Comparison of ENCODE assay signal across 19 mouse cellular contexts in genomic region chr11:85737227-85737626, GRCm38 (mm10).
DNase-seq lines count a peak whose midpoint lies in the region; ATAC-seq and TF ChIP-seq lines count a peak whose summit lies in the region.
"Had no signal": no experiment of that assay in that cellular context is flagged by ENCODE, and none has a peak within 500 bp of the region (broad histone marks: within the 10 kb centered on the region; RNA-seq: fewer than 3 reads in every experiment).

No protein-coding gene starts in this region.

- no peak for ATAC-seq in heart, embryonic 13.5 days (ENCODE audit: extremely low read depth, insufficient number of reproducible peaks, low FRiP score, low TSS enrichment)
- ATAC-seq in lung, embryonic 16.5 days (ENCODE audit: low read depth), result peak; percentile 61
- peak; percentile 75; the same call in 1 of the 2 replicates for ATAC-seq in intestine, embryonic 15.5 days
- ATAC-seq in stomach, postnatal 0 days (ENCODE audit: low FRiP score, low TSS enrichment), result peak; percentile 56; the same call in 1 of the 2 replicates
- no peak for ATAC-seq in midbrain, embryonic 13.5 days
- ATAC-seq: liver, embryonic 12.5 days; midbrain, embryonic 15.5 days; Patski had no signal

- no peak overlapping the region for H3K4me2 ChIP-seq in heart, embryonic 13.5 days
- no peak overlapping the region for H3K4me2 ChIP-seq in lung, embryonic 16.5 days (ENCODE audit: low read depth, low read length)
- no peak overlapping the region for H3K4me2 ChIP-seq in intestine, embryonic 15.5 days (replicated peaks)
- no peak overlapping the region for H3K4me2 ChIP-seq in stomach, postnatal 0 days (replicated peaks; ENCODE audit: low read depth)
- H3K4me2 ChIP-seq in midbrain, embryonic 13.5 days (replicated peaks), result no peak overlapping the region
- H3K4me2 ChIP-seq: embryonic facial prominence, embryonic 15.5 days; forebrain, embryonic 12.5 days; hindbrain, embryonic 14.5 days; liver, embryonic 12.5 days; midbrain, embryonic 15.5 days had no signal

- peaks cover 4% of the 10 kb centered on the region; the same call in 1 of the 2 replicates for H3K27me3 ChIP-seq in heart, embryonic 13.5 days (replicated peaks)
- H3K27me3 ChIP-seq in lung, embryonic 16.5 days (ENCODE audit: control insufficient read depth, insufficient read depth, low read depth, low read length), result no peaks in the 10 kb centered on the region
- no peaks in the 10 kb centered on the region for H3K27me3 ChIP-seq in intestine, embryonic 15.5 days (replicated peaks)
- H3K27me3 ChIP-seq in stomach, postnatal 0 days (ENCODE audit: control insufficient read depth, insufficient read depth, low read length), result no peaks in the 10 kb centered on the region
- H3K27me3 ChIP-seq in midbrain, embryonic 13.5 days, result peaks cover 47% of the 10 kb centered on the region
- H3K27me3 ChIP-seq: embryonic facial prominence, embryonic 15.5 days; midbrain, embryonic 15.5 days; Patski had no signal

- WGBS in heart, embryonic 13.5 days, result 45% methylated on average over 9 of the region's 9 CpGs
- 25% methylated on average over 9 of the region's 9 CpGs for WGBS in lung, embryonic 16.5 days
- WGBS in intestine, embryonic 15.5 days, result 31% methylated on average over 9 of the region's 9 CpGs
- 34% methylated on average over 9 of the region's 9 CpGs for WGBS in stomach, postnatal 0 days
- WGBS in midbrain, embryonic 13.5 days, result 49% methylated on average over 9 of the region's 9 CpGs

- H3K9ac ChIP-seq in heart, embryonic 13.5 days, result no peak overlapping the region
- H3K9ac ChIP-seq in lung, embryonic 16.5 days (ENCODE audit: low read length), result peak overlapping the region; percentile 23; the same call in 1 of the 2 replicates
- no peak overlapping the region for H3K9ac ChIP-seq in intestine, embryonic 15.5 days
- H3K9ac ChIP-seq in stomach, postnatal 0 days (ENCODE audit: low read length), result no peak overlapping the region
- no peak overlapping the region for H3K9ac ChIP-seq in midbrain, embryonic 13.5 days (replicated peaks)
- H3K9ac ChIP-seq: embryonic facial prominence, embryonic 15.5 days; forebrain, embryonic 12.5 days; hindbrain, embryonic 14.5 days; liver, embryonic 12.5 days; midbrain, embryonic 15.5 days had no signal

- peak overlapping the region; percentile 25 for H3K27ac ChIP-seq in heart, embryonic 13.5 days (replicated peaks)
- H3K27ac ChIP-seq in lung, embryonic 16.5 days (ENCODE audit: low read length), result peak overlapping the region; percentile 94
- H3K27ac ChIP-seq in intestine, embryonic 15.5 days, result 0 out of 2 replicates have a peak overlapping the region, but pooled peaks have one; percentile 17
- H3K27ac ChIP-seq in stomach, postnatal 0 days (replicated peaks), result 0 out of 2 replicates have a peak overlapping the region, but pooled peaks have one; percentile 30
- H3K27ac ChIP-seq in midbrain, embryonic 13.5 days, result no peak overlapping the region
- H3K27ac ChIP-seq: forebrain, embryonic 12.5 days; hindbrain, embryonic 14.5 days; liver, embryonic 12.5 days; macrophage; midbrain, embryonic 15.5 days had no signal

- peaks cover 55% of the 10 kb centered on the region for H3K4me1 ChIP-seq in heart, embryonic 13.5 days
- peaks cover 57% of the 10 kb centered on the region for H3K4me1 ChIP-seq in lung, embryonic 16.5 days (replicated peaks; ENCODE audit: control insufficient read depth, insufficient read depth, low read length)
- peaks cover 13% of the 10 kb centered on the region for H3K4me1 ChIP-seq in intestine, embryonic 15.5 days (replicated peaks)
- peaks cover 9% of the 10 kb centered on the region; the same call in 1 of the 2 replicates for H3K4me1 ChIP-seq in stomach, postnatal 0 days (replicated peaks; ENCODE audit: control insufficient read depth, insufficient read depth)
- peaks cover 13% of the 10 kb centered on the region for H3K4me1 ChIP-seq in midbrain, embryonic 13.5 days (replicated peaks)

- no peaks in the 10 kb centered on the region for H3K9me3 ChIP-seq in heart, embryonic 13.5 days
- no peaks in the 10 kb centered on the region for H3K9me3 ChIP-seq in lung, embryonic 16.5 days (ENCODE audit: control insufficient read depth, low read length)
- H3K9me3 ChIP-seq in intestine, embryonic 15.5 days, result no peaks in the 10 kb centered on the region
- H3K9me3 ChIP-seq in stomach, postnatal 0 days (ENCODE audit: control insufficient read depth, low read length), result no peaks in the 10 kb centered on the region
- H3K9me3 ChIP-seq in midbrain, embryonic 13.5 days, result no peaks in the 10 kb centered on the region
- H3K9me3 ChIP-seq: embryonic facial prominence, embryonic 15.5 days; forebrain, embryonic 12.5 days; liver, embryonic 12.5 days; midbrain, embryonic 15.5 days had no signal

- no peak for TF ChIP-seq EP300 in stomach, postnatal 0 days (optimal IDR thresholded peaks at IDR 0.05)

- no peaks in the 10 kb centered on the region for H3K36me3 ChIP-seq in heart, embryonic 13.5 days
- H3K36me3 ChIP-seq in lung, embryonic 16.5 days (ENCODE audit: control insufficient read depth, insufficient read depth, low read length), result no peaks in the 10 kb centered on the region
- no peaks in the 10 kb centered on the region for H3K36me3 ChIP-seq in intestine, embryonic 15.5 days
- H3K36me3 ChIP-seq in stomach, postnatal 0 days (ENCODE audit: control insufficient read depth, insufficient read depth, low read length), result no peaks in the 10 kb centered on the region
- no peaks in the 10 kb centered on the region for H3K36me3 ChIP-seq in midbrain, embryonic 13.5 days
- H3K36me3 ChIP-seq: embryonic facial prominence, embryonic 15.5 days; forebrain, embryonic 12.5 days; liver, embryonic 12.5 days; midbrain, embryonic 15.5 days had no signal

- TF ChIP-seq CTCF in stomach, postnatal 0 days (IDR thresholded peaks at IDR 0.05; ENCODE audit: low read depth), result 0 out of 2 replicates have a peak, but pooled peaks have one; percentile 11

- intact Hi-C loops in heart, postnatal 25 days (cut with DNase I), result no loop called here

- no peak for DNase-seq in heart, postnatal 25 days (ENCODE audit: low spot score)
- DNase-seq in lung, adult 18-20 months, result no peak
- DNase-seq in stomach, postnatal 0 days (ENCODE audit: low spot score), result no peak
- no peak for DNase-seq in testis, postnatal 10 days (ENCODE audit: low spot score)
- DNase-seq: cerebellum, postnatal 10 days; gastrocnemius, postnatal 10 days; heart, postnatal 10 days; thymus, adult 2 months had no signal

- no peak overlapping the region for H3K4me3 ChIP-seq in heart, embryonic 13.5 days
- no peak overlapping the region for H3K4me3 ChIP-seq in lung, embryonic 16.5 days (ENCODE audit: low read length)
- no peak overlapping the region for H3K4me3 ChIP-seq in intestine, embryonic 15.5 days (replicated peaks)
- no peak overlapping the region for H3K4me3 ChIP-seq in stomach, postnatal 0 days (ENCODE audit: low read depth, low read length)
- H3K4me3 ChIP-seq in midbrain, embryonic 13.5 days (replicated peaks), result no peak overlapping the region
- H3K4me3 ChIP-seq: embryonic facial prominence, embryonic 15.5 days; forebrain, embryonic 12.5 days; liver, embryonic 12.5 days; midbrain, embryonic 15.5 days had no signal

Comparison
In these comparisons a context has a peak if more than half of its experiments do, and no peak if none do; other contexts are left out.
1. ATAC-seq: peak in lung, embryonic 16.5 days (single experiment), intestine, embryonic 15.5 days (single experiment) and stomach, postnatal 0 days (single experiment); none in heart, embryonic 13.5 days (single experiment) and midbrain, embryonic 13.5 days (single experiment).